Mouse (Mus musculus) G1E (cell line): ENCODE measurements around the gene Hoxd10. TPM values are rescaled to one million over a fixed set of nuclear protein-coding genes. Genes with fewer than 3 reads are reported as not detected.

Experiments
- ATAC-seq: 2 replicates; pipeline ENCODE4 v1.8.0; 2016; ENCODE audit warnings: mild to moderate bottlenecking; ENCODE audit not compliant: insufficient number of reproducible peaks, poor library complexity, low FRiP score, severe bottlenecking; ENCODE audit errors: extremely low read depth
- DNase-seq: peaks from one replicate; pipeline ENCODE4 v3.0.0; 2012; ENCODE audit warnings: low spot score
- H3K27me3 ChIP-seq: 2 replicates; pipeline ENCODE4 v1.6.1; 2012; ENCODE audit warnings: mild to moderate bottlenecking, low read length, inconsistent platforms; ENCODE audit not compliant: insufficient read depth
- H3K36me3 ChIP-seq: replicated peaks from 2 replicates; pipeline ENCODE3; 2012; ENCODE audit warnings: mild to moderate bottlenecking, inconsistent platforms
- H3K4me1 ChIP-seq: 2 replicates; pipeline ENCODE4 v1.6.1; 2012; ENCODE audit warnings: low read depth, low read length, inconsistent platforms, mixed read lengths; ENCODE audit not compliant: insufficient read depth
- H3K4me3 ChIP-seq: 2 replicates; pipeline ENCODE4 v1.5.1; 2012; ENCODE audit warnings: low read depth, mild to moderate bottlenecking, inconsistent platforms, low read length, moderate library complexity, mixed read lengths
- H3K9me3 ChIP-seq: replicated peaks from 2 replicates; pipeline ENCODE4 v1.6.1; 2012; ENCODE audit warnings: inconsistent platforms
- CTCF ChIP-seq: IDR thresholded peaks from 2 replicates; pipeline ENCODE4 v1.5.1; 2012; ENCODE audit warnings: low read depth, low read length, inconsistent platforms, mixed read lengths
- GATA1 ChIP-seq: IDR thresholded peaks from 2 replicates; pipeline ENCODE4 v1.6.1; 2012; ENCODE audit warnings: borderline replicate concordance, low read length, inconsistent platforms, mixed read lengths
- GATA2 ChIP-seq: IDR thresholded peaks from 2 replicates; pipeline ENCODE4 v1.6.1; 2012; ENCODE audit warnings: low read depth, low read length, inconsistent platforms, borderline replicate concordance
- POLR2AphosphoS5 ChIP-seq: IDR thresholded peaks from 2 replicates; pipeline ENCODE4 v1.6.1; 2012; ENCODE audit warnings: low read depth, low read length, inconsistent platforms; ENCODE audit not compliant: insufficient replicate concordance
- TAL1 ChIP-seq: conservative IDR thresholded peaks from 2 replicates; pipeline ENCODE4 v1.6.1; 2012; ENCODE audit warnings: low read depth, low read length, inconsistent platforms, mixed read lengths
- polyA plus RNA-seq: library from polyadenylated mRNA; stranded (reverse); fragments of >175 nt; gene quantifications from 2 replicates; pipeline ENCODE4 v1.2.3, GENCODE M21; 2012
- total RNA-seq, 2 experiments: library from RNA; stranded (forward) in 1 of 2; stranded (reverse) in 1 of 2; fragments of 200-1000 nt in 1 of 2; fragments of >200 nt in 1 of 2; fragmentation: Nextera tagmentation in 1 of 2; gene quantifications; 2 replicates each; pipeline ENCODE4 v1.2.3; 2014 to 2017

Gene Hoxd10
- total and polyA plus RNA-seq, 3 experiments, result 0.22 TPM; not detected in 2

DNA sequence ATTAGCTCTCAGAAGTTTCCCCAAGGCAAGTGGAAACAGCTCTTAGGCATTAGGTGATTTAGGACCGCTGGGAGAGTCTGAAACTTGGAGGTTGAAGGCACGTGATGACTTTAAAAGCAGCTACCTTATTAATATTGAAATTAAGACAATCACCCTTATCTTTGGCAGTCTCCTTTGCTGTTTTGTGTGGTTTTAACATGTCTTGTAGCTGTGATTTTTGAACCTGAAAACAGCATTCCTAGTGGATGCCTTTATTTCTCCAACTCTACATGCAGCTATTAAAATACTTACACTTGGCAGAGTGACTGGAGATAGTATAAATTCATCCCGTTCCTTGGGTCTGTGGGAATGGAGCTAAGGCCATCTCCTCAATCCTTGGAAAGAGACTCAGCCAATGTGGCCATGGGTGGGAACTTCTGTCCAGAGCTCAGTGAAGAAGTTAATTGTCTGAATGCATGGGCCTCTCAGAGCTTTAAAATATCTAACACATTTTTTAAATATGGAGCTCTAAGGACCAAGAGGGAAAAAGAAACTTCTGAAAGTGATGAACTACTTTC is 21.0 kb upstream of the Hoxd10 start:
- H3K36me3 ChIP-seq, result no peaks in the 10 kb centered on the region
- TF ChIP-seq CTCF (no peak), POLR2AphosphoS5 (no peak), GATA1 (no peak), TAL1 (no peak), GATA2 (no peak)
- ATAC-seq (no peak), DNase-seq (no peak)
- no peak overlapping the region for H3K4me3 ChIP-seq
- H3K27me3 ChIP-seq, result peaks cover 45% of the 10 kb centered on the region
- peaks cover 9% of the 10 kb centered on the region for H3K9me3 ChIP-seq
- peaks cover 10% of the 10 kb centered on the region for H3K4me1 ChIP-seq

DNA sequence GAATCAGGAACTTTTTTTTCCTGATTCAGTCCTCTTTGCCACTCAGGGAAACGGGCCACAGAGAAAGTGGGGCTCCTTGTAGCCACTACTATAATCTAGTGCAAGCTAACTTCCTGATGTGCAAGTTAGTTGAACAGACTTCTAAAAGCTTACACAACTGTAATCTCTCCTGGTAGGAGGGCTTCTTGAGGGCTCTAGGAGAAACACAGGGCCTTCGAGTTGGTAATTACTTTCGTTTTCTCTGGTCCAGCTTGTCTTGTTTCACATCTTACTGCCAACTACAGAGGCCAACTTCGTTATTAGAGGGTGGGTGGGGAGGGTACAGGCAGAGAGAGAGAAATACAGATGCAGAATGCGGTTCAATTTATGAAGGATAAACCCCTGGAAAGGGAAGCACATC is 19.9 kb upstream of the Hoxd10 start:
- TF ChIP-seq GATA1, result no peak
- TF ChIP-seq TAL1, result no peak
- TF ChIP-seq CTCF, result no peak
- TF ChIP-seq POLR2AphosphoS5, result no peak
- TF ChIP-seq GATA2, result no peak
- Histone ChIP-seq H3K4me1 (peaks cover 10% of the 10 kb centered on the region), H3K36me3 (no peaks in the 10 kb centered on the region), H3K9me3 (peaks cover 9% of the 10 kb centered on the region), H3K4me3 (no peak overlapping the region), H3K27me3 (peaks cover 51% of the 10 kb centered on the region)
- DNase-seq (no peak), ATAC-seq (no peak)

DNA sequence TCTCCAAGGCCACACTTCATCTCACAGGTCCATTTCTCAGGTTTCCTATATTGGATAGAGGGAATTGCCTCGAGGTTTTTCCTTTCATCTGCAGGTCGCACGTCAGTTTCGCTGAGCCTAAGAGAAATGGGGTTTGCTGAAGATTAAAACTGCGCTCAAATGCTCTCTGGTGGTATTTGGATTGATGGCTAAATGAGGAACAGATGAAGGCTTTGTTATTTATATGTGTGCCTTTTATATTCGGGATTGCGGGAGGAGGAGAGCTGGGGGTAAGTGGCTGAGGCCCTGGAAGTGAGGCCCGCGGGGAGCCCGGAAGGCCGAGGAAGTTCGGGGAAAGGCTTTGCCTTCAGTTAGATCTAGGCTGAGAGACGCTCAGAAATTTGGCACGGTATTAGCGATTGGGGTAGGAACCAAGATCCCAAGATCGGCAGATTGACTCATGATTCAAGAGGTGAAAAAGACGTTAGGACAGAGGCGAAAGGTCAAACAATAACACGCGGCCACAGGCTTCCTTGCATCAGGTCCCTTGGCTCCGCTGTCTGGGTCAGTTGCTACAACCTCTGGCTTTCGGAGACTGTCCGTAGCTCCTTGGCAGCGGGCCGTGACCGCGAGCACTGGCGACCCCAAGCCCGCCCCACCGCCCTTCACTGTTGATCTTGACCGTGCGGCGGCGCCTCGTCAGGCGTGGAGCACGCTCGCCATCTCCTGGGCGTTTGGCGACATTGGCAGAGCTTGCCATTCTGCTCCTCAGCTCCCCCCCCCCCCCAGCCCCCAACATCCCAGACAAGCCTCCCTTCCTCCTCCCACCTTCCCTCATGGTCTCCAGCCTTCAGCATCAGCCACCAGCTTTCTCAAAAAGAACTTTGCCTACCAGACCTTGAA is 19.0 kb upstream of the Hoxd10 start:
- Histone ChIP-seq H3K27me3 (peaks cover 44% of the 10 kb centered on the region), H3K9me3 (peaks cover 9% of the 10 kb centered on the region), H3K4me3 (peak overlapping the region; percentile 65; the same call in 1 of the 2 replicates), H3K36me3 (no peaks in the 10 kb centered on the region), H3K4me1 (peaks cover 10% of the 10 kb centered on the region)
- TF ChIP-seq GATA1 (no peak), CTCF (no peak), GATA2 (no peak), TAL1 (no peak), POLR2AphosphoS5 (no peak)
- ATAC-seq (no peak), DNase-seq (peak; percentile 51)

DNA sequence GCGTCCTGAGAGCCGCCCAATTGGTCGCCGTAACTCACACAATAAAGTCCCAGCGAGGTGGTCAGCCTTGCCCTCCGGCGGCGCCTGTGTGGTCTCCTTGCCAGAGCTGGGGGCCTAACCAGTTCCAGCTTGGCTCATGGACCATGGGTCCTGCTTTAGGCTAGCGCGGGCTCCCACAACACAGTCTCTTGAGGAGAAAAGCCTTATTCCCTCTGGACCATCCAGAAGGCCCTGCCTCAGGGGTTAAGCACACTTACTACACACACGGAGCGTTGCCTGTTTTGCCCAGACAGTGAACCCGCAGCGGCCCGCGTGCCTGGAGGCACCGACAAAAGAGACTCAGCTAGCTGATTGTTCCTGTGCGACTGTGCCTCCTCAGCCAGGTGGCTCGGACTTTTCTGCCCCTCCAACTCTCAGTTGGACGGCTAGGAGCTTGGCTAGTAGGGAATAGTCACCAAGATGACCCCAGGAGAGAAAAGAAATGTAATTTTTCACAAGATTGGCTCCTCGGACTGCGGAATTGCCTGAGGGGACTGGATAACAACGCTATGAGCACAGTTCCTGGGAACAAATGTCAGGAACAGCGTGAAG is 17.8 kb upstream of the Hoxd10 start:
- Histone ChIP-seq H3K9me3 (no peaks in the 10 kb centered on the region), H3K4me3 (no peak overlapping the region), H3K4me1 (peaks cover 10% of the 10 kb centered on the region), H3K36me3 (no peaks in the 10 kb centered on the region), H3K27me3 (peaks cover 39% of the 10 kb centered on the region)
- DNase-seq (no peak), ATAC-seq (no peak)
- TF ChIP-seq CTCF (no peak), GATA2 (no peak), TAL1 (no peak), GATA1 (no peak), POLR2AphosphoS5 (no peak)

DNA sequence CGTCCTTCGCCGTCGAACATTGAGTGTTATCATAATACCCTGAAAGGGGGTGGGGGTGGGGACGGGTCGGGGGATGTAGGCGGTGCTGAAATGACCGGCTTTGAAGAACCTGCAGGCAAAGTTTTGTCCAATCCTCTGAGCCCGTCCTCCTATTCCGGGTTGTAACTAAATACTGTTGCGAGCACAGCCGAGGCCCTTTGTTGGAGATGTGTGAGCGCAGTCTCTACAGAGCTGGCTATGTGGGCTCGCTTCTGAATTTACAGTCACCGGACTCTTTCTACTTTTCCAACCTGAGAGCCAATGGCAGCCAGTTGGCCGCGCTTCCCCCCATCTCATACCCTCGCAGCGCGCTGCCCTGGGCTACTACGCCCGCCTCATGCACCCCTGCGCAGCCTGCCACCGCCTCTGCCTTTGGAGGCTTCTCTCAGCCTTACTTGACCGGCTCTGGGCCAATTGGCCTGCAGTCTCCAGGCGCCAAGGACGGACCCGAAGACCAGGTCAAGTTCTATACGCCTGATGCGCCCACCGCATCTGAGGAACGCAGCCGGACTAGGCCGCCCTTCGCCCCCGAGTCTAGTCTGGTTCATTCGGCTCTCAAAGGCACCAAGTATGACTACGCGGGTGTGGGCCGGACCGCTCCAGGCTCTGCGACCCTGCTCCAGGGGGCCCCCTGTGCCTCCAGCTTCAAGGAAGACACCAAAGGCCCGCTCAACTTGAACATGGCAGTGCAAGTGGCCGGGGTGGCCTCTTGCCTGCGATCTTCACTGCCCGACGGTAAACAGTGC is 16.7 kb upstream of the Hoxd10 start, which contains the start of gene Hoxd12:
Gene Hoxd12, plus strand, starts transcription at position 133 of the 785 bp plus-strand sequence.
- DNase-seq (no peak), ATAC-seq (no peak)
- Histone ChIP-seq H3K36me3 (no peaks in the 10 kb centered on the region), H3K4me1 (peaks cover 10% of the 10 kb centered on the region), H3K9me3 (0 out of 2 replicates have a peak, but pooled peaks cover 2% of the 10 kb centered on the region), H3K4me3 (no peak within 1 kb of the TSS), H3K27me3 (peaks cover 48% of the 10 kb centered on the region)
- TF ChIP-seq GATA2, result no peak
